Mouse (Mus musculus): ENCODE results near the gene Atp11a. TPM values are rescaled to one million over a fixed set of nuclear protein-coding genes. Genes with fewer than 3 reads are reported as not detected.

Atp11a gene
- polyA plus RNA-seq, 1 experiment, result 7.7 TPM

- no peaks in the 10 kb centered on the region for H3K9me3 ChIP-seq
- H3K4me1 ChIP-seq, result peaks cover 96% of the 10 kb centered on the region
- H3K36me3 ChIP-seq (replicated peaks; ENCODE audit: low read length), result peaks cover 9% of the 10 kb centered on the region
- peak within 1 kb of the TSS; percentile 95 for H3K4me3 ChIP-seq (replicated peaks)
- TF ChIP-seq GATA1 (IDR thresholded peaks at IDR 0.05; ENCODE audit: borderline replicate concordance, low read length), result no peak
- TF ChIP-seq FLI1 (IDR thresholded peaks at IDR 0.05; ENCODE audit: low read length), result no peak
- peaks cover 30% of the 10 kb centered on the region for H3K27me3 ChIP-seq (replicated peaks)
Observed at GRCm38 (mm10) chr8:12873357-12874046, 116.7 kb downstream of the Atp11a start, which contains the start of gene Mcf2l. Gene Mcf2l, plus strand, starts transcription at chr8:12873806.

- Histone ChIP-seq H3K4me3 (replicated peaks) (peak overlapping the region; percentile 95), H3K36me3 (replicated peaks; ENCODE audit: low read length) (peaks cover 13% of the 10 kb centered on the region), H3K9me3 (no peaks in the 10 kb centered on the region), H3K4me1 (peaks cover 100% of the 10 kb centered on the region), H3K27me3 (replicated peaks) (peaks cover 26% of the 10 kb centered on the region)
- TF ChIP-seq FLI1 (IDR thresholded peaks at IDR 0.05; ENCODE audit: low read length) (no peak), GATA1 (IDR thresholded peaks at IDR 0.05; ENCODE audit: borderline replicate concordance, low read length) (no peak)
Observed at GRCm38 (mm10) chr8:12874194-12874791, 117.5 kb downstream of the Atp11a start.

- TF ChIP-seq FLI1 (IDR thresholded peaks at IDR 0.05; ENCODE audit: low read length) (no peak), GATA1 (IDR thresholded peaks at IDR 0.05; ENCODE audit: borderline replicate concordance, low read length) (no peak)
- no peaks in the 10 kb centered on the region for H3K9me3 ChIP-seq
- peak overlapping the region; percentile 95 for H3K4me3 ChIP-seq (replicated peaks)
- peaks cover 22% of the 10 kb centered on the region for H3K27me3 ChIP-seq (replicated peaks)
- H3K36me3 ChIP-seq (replicated peaks; ENCODE audit: low read length), result peaks cover 20% of the 10 kb centered on the region
- H3K4me1 ChIP-seq, result peaks cover 100% of the 10 kb centered on the region
Observed at GRCm38 (mm10) chr8:12874971-12875370, 118.2 kb downstream of the Atp11a start.

GRCm38 (mm10) chr8:12877126-12877525 is 120.3 kb downstream of the Atp11a start:
- Histone ChIP-seq H3K36me3 (replicated peaks; ENCODE audit: low read length) (peaks cover 38% of the 10 kb centered on the region), H3K4me3 (replicated peaks) (peak overlapping the region; percentile 95), H3K27me3 (replicated peaks) (peaks cover 10% of the 10 kb centered on the region), H3K9me3 (no peaks in the 10 kb centered on the region), H3K4me1 (peaks cover 98% of the 10 kb centered on the region)
- TF ChIP-seq FLI1 (IDR thresholded peaks at IDR 0.05; ENCODE audit: low read length), result no peak
- no peak for TF ChIP-seq GATA1 (IDR thresholded peaks at IDR 0.05; ENCODE audit: borderline replicate concordance, low read length)

GRCm38 (mm10) chr8:12880163-12880562 is 123.3 kb downstream of the Atp11a start:
- H3K27me3 ChIP-seq (replicated peaks), result peaks cover 2% of the 10 kb centered on the region
- H3K9me3 ChIP-seq, result no peaks in the 10 kb centered on the region
- no peak for TF ChIP-seq GATA1 (IDR thresholded peaks at IDR 0.05; ENCODE audit: borderline replicate concordance, low read length)
- no peak for TF ChIP-seq FLI1 (IDR thresholded peaks at IDR 0.05; ENCODE audit: low read length)
- H3K4me1 ChIP-seq, result peaks cover 98% of the 10 kb centered on the region
- H3K4me3 ChIP-seq (replicated peaks), result peak overlapping the region; percentile 62
- H3K36me3 ChIP-seq (replicated peaks; ENCODE audit: low read length), result peaks cover 69% of the 10 kb centered on the region

- peaks cover 89% of the 10 kb centered on the region for H3K36me3 ChIP-seq (replicated peaks; ENCODE audit: low read length)
- H3K9me3 ChIP-seq, result no peaks in the 10 kb centered on the region
- peaks cover 4% of the 10 kb centered on the region for H3K27me3 ChIP-seq (replicated peaks)
- TF ChIP-seq GATA1 (IDR thresholded peaks at IDR 0.05; ENCODE audit: borderline replicate concordance, low read length) (no peak), FLI1 (IDR thresholded peaks at IDR 0.05; ENCODE audit: low read length) (no peak)
- H3K4me3 ChIP-seq (replicated peaks), result peak overlapping the region; percentile 69
- peaks cover 98% of the 10 kb centered on the region for H3K4me1 ChIP-seq
Observed at GRCm38 (mm10) chr8:12883051-12884004, 126.5 kb downstream of the Atp11a start.

GRCm38 (mm10) chr8:12887772-12888435 is 131.1 kb downstream of the Atp11a start:
- peaks cover 8% of the 10 kb centered on the region for H3K27me3 ChIP-seq (replicated peaks)

GRCm38 (mm10) chr8:12889046-12889598 is 132.3 kb downstream of the Atp11a start:
- Histone ChIP-seq H3K4me3 (replicated peaks) (no peak overlapping the region), H3K4me1 (peaks cover 96% of the 10 kb centered on the region), H3K36me3 (replicated peaks; ENCODE audit: low read length) (peaks cover 98% of the 10 kb centered on the region), H3K27me3 (replicated peaks) (peaks cover 8% of the 10 kb centered on the region), H3K9me3 (no peaks in the 10 kb centered on the region)
- no peak for TF ChIP-seq GATA1 (IDR thresholded peaks at IDR 0.05; ENCODE audit: borderline replicate concordance, low read length)
- TF ChIP-seq FLI1 (IDR thresholded peaks at IDR 0.05; ENCODE audit: low read length), result no peak

More at GRCm38 (mm10) chr8:12887772-12888435, 131.1 kb downstream of the Atp11a start:
- Histone ChIP-seq H3K4me1 (peaks cover 96% of the 10 kb centered on the region), H3K9me3 (no peaks in the 10 kb centered on the region), H3K36me3 (replicated peaks; ENCODE audit: low read length) (peaks cover 98% of the 10 kb centered on the region), H3K4me3 (replicated peaks) (no peak overlapping the region)
- TF ChIP-seq GATA1 (IDR thresholded peaks at IDR 0.05; ENCODE audit: borderline replicate concordance, low read length) (no peak), FLI1 (IDR thresholded peaks at IDR 0.05; ENCODE audit: low read length) (no peak)

All from megakaryocyte, embryonic 14.5 days (primary cell).